Mouse (Mus musculus) induced T-regulatory cell, adult 2 months (primary cell): ENCODE measurements around the gene Sf3a3.

ENCODE experiments used
- DNase-seq: peaks from one replicate; pipeline ENCODE4 v3.0.0-alpha.2; 2012; ENCODE audit warnings: low read depth

The Sf3a3 gene

DNA sequence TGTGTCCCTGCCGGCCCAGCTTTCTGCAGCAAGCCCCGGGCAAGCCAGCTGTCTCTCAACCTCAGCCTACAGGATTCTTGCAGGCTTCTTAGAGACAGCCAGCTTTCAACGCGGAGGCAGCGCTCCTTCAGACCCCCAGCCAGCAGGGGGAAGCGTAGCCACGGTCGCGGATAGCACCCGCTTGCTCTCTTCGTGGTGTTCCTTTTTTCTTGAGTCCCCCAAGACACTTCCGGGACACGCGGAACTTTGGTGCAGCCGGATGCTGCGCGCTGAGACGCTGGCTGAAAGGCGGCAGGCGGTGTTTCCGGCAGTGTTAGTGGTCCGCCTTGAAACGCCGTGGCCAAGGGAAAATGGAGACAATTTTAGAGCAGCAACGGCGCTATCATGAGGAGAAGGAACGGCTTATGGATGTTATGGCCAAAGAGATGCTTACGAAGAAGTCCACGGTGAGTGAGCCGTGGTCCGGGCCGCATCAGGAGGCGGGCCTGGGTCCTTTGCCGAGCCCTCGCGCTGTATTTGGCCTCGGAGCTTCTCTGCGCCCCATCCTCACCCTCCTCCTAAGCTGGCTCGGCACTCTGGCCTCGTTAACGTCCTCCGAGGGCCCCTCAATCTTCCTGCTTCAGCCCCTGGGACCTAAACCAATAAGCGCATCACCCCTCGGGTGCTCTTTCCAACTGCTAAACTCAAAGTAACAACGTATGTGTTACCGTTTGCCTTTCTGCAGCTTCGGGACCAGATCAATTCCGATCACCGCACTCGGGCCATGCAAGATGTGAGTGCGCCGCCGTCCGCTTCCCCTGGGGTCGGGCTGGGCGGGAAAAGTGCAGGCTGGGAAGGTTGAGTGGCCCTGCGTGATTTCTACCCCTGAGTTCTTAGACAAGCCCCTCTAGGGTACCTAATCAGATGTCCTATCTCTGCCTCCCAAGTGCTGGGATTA, at the start of gene Sf3a3:
TSS of gene Sf3a3 (plus strand) at position 232 of the 937 bp plus-strand sequence.
- peak; percentile 97 for DNase-seq

DNA sequence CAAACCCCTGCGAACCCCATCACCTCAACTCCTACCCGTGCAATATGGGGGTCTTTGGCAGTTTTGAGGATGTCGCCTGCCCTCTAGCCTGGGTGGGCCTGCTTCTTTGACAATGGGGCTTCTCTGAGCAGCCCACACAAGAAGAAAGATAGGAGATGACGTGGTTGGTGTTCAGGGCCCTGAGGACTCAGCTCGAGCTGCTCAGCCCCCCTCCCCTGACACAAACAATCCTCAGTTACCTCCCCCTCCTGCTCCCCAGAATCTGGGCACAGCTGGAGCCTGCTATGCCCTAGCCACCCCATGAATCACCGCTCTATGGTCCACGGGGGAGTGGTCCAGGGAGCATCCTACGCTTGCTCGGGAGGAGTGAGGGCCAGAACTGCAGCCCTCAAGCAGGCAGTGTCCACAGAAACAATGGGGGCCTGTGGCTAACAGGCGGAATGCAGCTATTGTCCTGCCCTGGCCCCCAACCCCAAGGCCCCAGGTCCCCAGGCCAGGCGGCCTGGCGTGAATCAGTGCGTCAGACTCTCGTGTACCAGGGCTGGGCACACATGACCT, 47.0 kb upstream of the Sf3a3 start:
- no peak for DNase-seq

DNA sequence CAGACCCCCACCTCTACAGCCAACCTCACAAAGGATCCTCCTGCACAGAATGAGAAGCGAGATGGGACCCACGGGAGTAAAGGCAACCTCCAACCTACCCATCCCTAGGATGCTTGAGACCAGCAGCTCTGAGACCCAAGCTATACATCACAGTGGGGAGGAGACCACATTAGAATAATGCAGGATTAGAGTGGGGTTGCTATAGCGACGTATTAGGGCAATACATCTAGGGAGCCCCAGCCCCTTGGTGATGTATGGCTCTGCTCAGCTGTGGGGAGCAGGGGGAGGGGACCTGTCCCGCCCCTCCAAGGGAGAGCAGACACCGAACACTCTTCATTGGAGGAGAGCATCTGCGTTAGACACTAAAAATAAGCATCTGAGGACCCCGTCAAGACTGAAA, 46.5 kb upstream of the Sf3a3 start:
- no peak for DNase-seq

DNA sequence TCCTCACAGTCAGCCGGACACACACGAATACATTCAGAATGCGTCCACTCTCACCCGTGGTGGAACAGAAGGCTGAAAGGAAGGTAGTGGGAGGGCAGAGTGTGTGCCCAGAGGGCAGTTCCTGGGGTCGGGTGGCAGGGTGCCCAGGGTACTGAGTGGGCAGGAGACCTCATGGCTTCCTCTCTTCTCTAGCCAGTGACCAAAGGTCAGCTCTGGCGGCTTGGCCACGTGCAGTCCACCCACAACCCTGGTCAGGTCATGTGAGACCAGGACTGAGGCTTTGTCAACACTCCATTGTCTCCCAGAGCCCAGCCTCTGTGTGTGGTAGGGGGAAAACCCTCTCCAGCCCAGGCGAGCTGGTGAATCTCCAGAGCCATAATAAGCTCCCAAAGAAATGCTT, 44.3 kb upstream of the Sf3a3 start:
- DNase-seq, result no peak

DNA sequence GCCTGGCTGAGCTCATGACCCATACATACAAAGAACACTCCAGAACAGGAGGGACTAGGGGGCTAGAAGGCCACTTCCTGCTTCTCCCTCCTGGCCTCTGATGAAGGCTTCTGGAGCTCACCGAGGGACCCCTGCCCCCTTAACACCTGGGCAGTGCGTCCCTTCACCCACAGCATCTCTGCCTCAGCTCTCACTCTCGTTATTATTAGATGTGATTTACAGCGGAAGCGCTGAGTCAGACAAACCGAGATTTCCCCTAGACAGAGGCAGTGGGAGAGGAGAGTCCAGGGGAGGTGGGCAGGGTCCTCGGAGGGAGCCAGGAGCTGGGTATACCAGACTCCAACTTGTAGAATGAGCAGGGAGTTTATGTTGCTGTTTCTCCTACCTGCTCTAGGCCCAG, 43.0 kb upstream of the Sf3a3 start:
- peak; percentile 28 for DNase-seq

DNA sequence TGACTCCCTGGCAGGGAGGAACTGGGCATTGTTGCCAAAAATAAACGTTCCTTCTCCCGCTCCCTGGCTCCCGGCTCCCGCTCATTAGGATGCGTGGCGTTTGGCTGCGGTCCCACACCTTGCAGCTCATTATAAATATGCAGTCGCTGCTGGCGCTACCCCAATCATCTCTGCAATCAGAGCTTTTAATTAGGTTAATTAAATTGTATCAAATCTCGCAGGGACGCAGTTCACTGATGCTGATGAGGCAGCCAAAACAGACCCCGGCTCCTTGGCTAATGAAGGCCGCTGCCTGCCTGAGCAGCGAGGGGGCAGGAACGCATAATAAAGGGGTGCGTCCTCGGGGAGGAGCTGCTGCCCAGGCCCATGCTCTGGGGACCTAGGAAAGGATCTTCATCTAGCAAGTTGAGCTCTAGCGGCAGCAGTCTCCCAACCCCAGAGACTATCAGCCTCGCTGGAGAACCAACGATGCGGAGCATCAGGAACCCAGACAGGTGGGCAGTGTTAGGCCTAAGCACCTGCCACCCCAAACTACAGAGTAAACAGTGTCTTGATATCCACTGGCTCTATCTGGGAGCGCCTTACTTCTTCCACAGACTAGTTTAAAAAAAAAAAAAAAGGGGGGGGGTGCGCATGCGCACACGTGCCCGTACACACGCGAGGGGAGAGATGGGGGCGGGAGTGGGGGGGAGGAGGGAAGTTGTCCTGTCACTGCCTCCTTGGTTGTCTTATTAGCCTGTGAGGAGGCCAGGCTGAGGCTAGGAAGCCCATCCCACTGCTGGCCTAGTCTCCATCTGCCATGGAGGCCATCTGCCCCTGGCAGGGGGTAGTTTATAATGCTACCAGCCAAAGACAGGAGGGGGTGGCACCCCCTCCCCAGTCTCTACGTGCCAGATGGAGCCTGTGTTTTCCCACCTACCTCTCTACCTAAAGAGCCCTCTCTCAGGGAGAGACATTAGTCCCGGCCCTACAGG, 41.9 kb upstream of the Sf3a3 start:
- DNase-seq, result peak; percentile 33

DNA sequence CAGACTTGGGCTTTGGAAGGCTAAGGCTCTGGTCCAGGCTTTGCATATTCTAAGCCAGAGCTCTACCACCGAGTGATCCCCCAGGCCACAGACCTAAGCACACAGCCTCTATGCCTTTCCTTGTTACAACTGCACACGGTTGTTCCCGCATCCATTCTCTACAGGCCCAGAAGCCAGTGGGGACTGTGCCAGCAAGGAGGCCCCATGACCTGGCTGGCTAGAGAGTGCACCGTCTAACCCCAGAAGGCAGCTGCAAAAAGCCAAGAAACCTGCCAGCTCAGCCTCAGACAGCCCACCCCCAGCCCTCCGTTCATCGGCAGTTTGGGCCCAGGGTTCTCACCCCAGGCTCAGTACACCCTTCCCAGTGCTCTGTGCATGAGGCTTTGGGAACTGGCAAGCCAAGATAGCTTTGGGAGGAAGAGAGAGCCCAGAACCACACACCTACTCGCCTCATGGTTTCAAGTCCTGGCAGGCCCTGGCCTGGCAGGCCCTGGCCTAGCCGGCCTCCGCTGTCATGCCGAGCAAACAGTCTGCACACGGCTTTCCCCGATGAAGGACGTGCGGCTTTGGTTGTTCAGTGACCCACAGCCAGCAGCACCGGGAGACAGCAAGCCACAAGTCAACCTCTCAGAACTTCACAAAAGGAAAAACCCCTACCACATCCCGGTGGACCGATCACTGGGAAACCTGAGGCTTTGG, 40.1 kb upstream of the Sf3a3 start:
- no peak for DNase-seq

DNA sequence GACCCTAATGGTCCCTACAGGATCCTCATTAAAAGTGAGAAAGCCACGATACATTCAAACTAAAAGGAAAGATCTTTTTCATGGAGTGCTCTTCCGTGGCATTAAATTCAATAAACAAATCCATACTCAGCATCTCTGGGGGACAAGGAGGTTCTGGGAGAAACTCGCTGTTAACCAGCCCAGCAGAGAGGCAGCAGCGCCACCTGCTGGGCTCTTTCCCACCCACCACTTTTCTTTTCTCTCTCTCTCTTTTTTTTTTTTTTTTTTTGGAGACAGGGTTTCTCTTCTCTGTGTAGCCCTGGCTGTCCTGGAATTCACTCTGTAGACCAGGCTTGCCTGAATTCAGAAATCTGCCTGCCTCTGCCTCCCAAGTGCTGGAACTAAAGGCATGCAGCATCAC, 39.5 kb upstream of the Sf3a3 start:
- DNase-seq, result peak; percentile 76

DNA sequence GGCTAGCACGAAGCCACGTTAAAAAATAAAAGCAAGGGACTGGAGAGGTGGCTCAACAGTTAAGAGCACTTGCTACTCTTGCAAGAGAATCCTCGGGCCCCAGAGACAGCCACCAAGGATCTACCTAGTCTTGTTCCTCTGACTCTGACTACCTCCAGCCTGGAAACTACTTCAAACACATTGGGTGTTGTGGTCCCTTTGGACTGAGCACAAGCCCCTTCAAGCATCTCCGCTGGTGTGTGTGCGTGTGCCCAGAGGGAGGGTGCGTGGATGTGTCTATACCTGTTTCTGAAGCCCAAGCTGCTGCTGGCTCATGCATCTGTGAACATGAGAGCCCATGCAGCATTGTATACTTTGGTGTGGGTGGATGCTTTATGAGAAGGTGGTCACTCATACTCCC, 38.6 kb upstream of the Sf3a3 start:
- no peak for DNase-seq

DNA sequence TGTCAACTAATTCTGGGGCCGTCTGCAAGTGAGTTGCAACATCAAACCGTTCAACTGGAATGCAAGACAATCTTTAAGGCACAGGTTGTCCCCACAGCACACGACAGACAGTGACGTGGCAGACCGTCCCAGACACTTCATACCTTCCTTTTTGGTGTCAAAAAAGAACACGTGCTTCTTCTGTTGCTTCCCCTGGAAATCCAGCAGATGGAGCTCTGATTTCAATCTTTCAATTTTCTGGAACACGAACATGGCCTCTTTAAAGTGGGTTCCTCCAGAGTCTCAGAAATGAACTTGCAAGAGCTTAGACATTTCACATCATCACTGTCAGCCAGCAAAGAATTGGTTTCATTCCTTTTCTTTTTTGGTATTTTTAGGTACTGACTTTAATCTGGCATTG, 32.3 kb upstream of the Sf3a3 start:
- DNase-seq, result peak; percentile 54

DNA sequence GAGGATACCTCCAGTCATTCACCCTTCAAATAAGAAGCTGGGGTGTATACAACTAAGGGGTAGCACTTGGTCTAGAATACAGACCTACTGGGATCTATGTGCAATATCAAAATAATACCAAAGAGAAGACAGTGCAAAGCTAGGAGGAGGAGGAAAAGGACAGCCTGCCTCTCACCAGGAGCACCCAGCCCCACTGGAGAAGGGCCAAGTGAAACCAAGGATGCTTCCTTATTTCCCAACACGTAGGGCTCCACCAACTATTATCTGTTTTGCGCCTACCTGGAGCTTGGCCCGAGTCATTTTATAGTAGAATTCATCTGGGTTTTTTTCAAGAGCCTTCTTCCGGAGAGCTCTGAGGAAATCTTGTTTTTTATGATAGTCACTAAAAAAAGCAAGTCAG, 31.1 kb upstream of the Sf3a3 start:
- no peak for DNase-seq

DNA sequence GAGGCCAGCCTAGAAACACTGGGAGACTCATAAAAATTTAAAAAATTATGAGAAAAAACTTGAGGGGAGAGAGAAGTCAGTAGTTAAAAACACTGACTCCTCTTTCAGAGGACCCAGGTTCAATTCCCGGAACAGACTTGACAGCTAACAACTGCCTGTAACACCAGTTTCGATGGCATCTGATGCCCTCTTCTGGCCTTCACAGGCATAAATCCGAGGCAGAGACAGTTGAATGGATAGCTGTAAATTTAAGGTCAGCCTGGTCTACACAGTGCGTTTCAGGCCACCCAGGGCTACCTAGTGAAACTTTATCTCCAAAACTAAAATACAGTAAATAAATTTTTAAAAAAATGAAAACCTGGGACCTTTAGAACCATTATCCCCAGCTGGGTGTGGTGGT, 29.6 kb upstream of the Sf3a3 start:
- DNase-seq, result no peak

DNA sequence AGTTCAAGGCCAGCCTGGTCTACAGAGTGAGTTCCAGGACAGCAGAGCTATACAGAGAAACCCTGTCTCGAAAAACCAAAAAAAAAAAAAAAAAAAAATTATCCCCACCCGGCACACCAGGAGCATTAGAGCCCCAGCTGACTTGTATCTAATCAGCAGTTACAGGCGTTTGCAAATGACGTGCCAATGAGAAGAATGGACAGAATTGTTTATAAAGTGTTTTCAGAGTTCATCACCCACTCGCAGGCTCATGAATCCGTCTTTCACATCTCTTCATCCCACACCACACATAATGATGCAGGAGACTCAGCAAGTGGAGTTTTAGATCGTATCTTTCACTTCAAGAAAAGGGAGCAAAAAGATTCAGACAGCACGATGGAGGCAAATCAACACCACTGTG, 29.1 kb upstream of the Sf3a3 start:
- no peak for DNase-seq

DNA sequence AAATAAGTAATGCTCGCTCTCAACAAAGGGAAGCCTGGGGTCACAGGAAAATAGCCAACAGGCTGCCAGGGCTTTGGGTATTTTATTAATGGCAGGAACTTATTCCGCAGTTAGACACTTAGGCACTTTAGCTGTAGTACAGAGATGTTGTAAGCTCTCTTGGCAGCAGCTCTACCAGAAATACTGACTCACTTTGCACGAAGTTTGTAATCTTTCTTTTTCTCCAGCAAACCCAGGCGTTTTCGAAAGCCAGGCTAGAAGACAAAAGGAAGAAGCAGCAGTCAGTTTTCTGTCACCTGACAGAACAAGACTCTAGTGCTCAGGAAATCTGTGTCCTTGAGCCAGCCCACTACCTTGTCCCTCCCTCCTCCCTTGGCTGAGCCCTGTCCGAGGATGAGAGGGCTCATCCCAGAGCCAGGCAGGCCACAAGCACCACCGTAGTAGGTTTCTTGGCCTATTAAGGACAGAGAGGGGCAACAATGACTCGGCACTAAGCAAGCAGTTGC, 28.6 kb upstream of the Sf3a3 start:
- DNase-seq, result no peak

DNA sequence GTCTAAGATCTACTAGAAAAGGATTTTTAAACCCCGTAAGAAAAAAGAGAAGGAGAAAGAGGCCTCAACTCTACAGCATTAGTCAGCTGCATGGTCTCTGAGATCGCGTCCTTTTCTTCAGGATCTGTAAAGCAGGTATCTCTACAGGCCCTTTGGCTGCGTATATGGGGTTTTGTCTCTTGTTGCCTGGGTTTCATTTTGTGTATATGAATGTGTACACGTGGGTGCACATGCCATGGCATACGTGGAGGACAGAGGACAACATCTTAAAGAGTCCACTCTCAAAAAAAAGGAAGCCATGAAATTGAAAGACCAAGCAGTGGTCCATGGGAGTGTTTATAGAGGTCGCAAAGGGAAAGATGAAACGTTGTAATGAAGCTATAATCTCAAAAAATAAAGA, 23.1 kb upstream of the Sf3a3 start:
- no peak for DNase-seq

DNA sequence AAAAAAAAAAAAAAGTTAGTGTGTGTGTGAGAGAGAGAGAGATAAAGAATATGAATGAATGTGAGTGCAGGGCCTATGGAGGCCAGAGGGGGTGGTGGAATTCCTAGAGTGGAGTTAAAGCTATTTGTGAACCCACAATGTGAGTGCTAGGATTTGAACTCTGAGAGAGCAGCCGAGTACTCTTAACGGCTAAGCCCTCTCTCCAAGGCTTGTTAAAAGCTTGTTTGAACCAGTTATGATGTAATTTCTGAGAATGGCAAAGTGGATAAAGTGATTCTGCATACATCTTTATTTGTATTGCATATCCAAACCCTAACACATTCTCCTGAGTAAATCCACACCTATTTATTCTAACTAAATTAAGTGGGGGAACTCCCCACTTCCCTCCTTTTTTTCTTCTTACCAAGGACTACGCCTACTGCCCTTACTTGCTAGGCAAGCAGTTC, 22.1 kb upstream of the Sf3a3 start:
- peak; percentile 42 for DNase-seq

DNA sequence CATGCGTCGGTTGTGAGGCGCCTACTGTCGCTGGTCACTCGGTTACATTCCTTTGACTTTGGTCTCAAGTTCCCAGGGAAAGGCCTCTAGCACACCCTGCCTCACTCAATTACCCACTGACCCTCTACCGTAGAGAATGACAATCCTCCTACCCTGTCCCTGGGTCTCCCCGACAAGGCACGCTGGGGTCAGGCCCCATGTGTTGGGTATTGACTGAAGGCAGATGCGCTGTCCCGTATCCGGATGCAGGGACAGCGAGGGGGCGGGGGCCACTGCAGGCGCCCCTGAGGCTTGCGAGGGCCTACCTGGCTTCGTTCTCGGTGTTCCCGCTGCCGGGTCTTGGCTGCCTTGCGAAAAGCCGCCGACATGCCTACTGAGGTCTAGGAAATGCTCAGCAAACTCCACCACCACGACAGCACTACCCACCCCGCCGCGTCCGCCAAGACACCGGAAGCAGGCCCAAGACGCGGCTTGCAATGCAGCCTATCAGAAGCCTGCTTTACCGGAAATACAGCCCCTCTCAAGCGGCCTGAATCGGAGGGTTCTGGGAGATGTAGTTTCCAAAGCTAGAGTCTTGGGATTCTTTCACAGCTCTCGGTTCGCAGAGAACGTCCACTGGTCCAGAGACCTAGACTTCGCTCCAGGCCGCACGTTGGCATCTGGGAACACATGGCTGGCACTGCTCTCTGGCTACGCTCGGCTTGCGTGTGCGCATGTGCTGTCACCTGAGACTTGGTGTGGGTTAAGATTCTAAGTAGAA, 21.3 kb upstream of the Sf3a3 start, which contains the start of gene Utp11:
TSS of gene Utp11 (minus strand) at position 466 of the 760 bp plus-strand sequence.
- DNase-seq, result peak; percentile 94

DNA sequence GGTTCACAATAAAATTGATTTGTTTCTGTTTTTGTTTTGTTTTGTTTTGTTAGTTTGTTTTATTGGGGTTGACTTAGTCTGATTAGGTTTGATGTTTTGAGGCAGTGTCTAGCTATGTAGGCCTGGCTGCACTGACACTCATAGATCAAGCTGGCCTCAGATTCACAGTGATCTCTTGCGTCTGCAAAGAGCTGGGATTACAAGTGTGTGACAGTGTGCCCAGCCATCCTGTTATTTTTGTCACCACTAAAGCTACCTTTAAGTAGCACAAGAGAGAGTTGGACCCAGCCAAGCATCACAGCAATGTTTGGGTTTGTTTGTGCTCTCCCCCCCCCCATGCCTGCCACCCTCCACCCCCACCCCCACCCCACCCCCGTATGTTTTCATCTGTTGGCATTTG, 20.0 kb upstream of the Sf3a3 start:
- no peak for DNase-seq

DNA sequence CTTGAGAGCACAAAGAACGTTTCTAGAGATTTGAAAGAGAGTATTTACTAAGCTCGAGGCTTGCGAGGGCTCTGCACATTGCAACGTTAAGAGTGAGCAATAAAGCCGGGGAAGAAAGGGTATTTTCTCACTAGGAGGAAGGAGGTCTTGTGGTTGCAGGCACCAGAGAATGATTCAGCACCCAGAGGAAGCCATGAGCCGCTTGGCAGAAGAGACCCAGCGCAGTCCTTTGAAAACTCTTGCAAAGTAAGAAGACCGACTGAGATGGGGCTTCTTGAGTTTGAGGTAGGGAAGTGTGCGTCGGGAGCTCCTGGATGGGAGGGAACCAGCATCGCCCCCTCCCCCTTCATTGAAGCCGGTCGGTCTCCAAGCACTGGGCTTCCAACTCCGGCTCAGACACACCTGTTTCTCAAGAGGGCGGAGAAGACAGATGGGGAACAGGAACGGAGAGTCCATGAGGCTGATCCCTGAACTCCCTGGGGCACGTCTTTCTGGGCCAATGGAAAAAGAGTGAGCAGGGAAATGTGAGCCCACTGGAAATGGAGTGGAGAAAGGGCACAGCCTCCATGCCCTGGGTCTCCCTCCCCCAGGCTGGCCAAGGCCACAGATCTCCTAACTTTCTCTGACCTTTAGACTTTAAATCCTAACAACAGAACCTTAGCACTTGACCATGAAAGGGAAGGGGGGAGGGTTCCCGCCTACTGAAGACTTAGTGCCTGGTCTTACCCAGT, 18.6 kb upstream of the Sf3a3 start:
- peak; percentile 49 for DNase-seq

DNA sequence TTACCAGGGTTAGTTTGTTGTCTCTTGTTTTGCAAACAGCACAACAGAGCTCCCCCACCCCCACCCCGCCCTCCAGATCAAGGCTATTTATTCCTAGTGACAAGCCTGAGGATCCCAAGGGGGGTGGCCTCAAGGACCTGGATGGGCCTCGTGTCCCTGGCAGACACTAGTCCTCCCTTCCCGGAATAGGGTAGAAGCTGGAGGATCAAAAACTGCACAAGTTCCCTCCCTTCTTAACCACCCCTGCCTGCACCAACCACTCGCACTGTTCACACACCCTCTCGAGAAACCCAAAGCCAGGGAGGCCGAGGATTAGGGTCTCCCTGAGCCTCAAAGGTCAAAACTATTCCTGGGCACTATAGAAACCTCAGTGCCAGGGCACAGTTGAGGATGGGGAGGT, 14.8 kb upstream of the Sf3a3 start:
- no peak for DNase-seq
